Mouse (Mus musculus): ENCODE measurements at regions not wholly inside any gene's neighbourhood (a gene's known extent, or its start where the extent isn't known, plus 50 kb on each side); places are given as distances from the start of the nearest gene placed in this dataset.

DNA sequence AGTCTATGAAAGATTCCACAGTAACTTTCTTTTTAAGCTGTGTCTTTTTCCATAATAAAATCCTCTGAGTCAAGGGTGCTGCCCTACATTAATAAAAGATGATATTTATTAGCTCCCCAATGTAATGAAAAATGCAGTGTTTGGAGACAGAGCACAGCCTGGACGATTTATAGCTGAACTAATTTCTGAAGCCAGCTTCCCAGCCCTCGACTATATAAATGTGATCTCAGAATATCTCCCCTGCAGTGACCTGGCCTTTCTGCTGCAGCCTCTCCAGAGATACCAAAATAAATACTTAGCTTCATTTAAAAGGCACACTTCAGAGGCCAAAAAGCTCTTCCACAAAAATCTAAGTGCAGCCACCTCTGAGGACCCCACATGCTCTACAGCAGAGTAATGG lies 534.7 kb downstream of the Zfp619 start:
- DNase-seq (ENCODE audit: low spot score), result no peak

- DNase-seq (ENCODE audit: low spot score), result no peak
These were observed 541.3 kb downstream of the Zfp619 start for GRCm38 (mm10) chr7:40058836-40059235.

DNA sequence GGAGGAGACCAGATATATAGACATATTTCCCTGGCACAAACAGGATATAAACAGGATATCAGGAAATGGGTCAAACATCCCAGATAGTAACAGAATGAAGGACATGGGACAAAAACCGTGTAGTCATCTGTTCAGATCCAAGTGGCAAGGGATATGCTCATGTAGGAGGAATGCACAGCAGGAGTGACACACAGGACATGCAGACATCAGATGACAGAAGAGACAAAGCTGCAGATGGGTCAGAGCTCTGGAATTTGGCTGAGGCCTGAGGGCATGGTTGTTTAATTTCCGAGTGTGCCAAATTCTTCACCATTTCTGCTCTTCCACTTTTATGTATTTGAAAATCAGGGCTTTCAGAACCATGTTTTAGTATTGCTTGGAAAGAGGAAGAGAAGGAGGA lies 547.1 kb downstream of the Zfp619 start:
- DNase-seq (ENCODE audit: low spot score), result no peak

DNA sequence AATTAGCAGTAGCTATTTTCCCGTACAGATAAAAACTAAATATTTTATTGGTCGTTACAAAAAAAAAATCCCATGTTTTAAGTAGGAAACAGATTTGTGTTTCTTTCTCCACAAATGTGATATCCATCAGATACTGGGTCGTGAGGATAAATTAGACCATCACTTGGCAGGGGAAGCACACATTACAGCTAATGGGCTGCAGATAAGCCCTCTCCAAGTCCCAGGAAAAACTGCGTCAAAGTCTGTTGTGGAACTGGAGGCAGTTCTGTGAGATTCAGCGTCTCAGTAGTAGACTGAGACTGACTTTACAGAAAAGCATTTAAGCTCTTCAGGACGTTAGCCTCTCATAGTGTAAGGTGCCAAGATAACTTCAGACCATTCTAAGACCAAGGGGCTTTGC lies 548.0 kb downstream of the Zfp619 start:
- DNase-seq (ENCODE audit: low spot score), result no peak

GRCm38 (mm10) chr7:40067378-40067777 lies 549.8 kb downstream of the Zfp619 start:
- no peak for DNase-seq (ENCODE audit: low spot score)

DNA sequence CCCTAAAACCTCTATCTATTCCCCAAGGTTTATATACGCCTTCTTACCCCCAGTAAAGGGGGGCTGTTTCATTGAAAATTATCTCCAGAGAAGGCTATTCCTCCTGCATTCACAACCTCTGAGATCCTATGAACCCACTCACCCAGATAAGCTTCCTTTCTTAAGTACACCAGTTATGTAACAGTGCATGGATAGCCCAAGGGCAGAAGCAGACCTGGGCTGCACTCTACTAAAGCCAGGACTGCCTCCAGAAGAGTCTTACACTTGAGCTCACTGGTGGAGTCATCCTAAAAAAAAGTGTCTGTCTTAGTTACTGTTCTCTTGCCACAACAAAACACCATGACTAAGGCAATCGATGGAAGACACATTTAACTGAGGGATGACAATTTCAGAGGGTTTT lies 553.7 kb downstream of the Zfp619 start:
- no peak for DNase-seq (ENCODE audit: low spot score)

DNA sequence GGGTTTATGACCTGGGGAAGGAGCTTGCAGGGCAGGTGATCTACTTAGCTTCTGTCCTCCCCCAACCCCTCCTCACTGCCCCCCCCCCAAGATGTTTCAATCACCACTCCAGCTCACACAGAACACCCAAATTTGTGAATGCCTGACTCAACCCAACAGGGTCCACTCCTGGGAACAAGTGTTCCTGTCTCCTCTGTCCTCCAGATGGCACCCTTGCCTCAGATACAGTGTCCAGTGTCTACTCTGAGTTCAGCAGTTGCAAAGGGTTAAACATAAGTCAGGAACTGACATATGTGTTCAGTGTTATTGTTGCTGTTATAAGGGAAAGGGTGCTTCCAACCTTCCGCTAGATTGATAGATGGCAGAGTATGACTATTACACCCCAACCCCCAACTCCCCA lies 554.9 kb downstream of the Zfp619 start:
- DNase-seq (ENCODE audit: low spot score), result no peak

DNA sequence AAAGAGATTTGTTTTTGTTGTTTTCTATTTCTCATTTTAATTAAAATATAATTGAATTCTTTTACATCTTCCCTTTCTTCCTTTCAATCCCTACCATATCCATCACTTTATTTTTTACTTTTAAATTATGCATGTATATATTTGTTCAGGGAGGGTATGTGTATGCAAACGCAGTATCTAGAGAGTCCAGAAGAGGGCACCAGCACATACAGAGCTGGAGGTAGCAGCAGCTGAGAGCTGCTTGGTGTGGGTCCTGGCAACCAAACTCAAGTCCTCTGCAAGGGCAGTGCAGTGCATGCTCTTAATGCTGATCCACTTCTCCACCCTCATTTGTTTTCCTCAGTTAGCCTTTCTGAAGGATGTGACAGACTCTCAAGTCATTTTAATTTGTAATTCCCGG lies 568.7 kb downstream of the Zfp619 start:
- no peak for DNase-seq (ENCODE audit: low spot score)

DNA sequence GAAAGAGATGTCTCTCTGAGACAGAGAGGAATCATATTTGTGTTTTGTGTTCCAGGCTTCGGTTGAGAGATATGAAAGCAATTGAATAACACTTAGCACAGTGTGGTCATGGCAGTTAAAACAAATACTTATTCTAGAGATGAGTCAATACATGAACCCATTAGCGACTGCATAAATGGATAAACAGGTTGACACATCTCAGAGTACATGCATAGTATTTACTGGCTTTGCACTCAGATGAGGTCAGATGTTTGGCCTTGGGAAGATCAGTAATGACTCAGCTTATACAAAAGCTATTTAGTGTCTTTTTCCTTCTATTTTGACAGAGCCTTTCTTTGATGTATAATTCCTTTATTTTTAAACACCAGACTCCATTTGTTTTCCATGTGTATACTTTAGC lies 579.5 kb downstream of the Zfp619 start:
- no peak for DNase-seq (ENCODE audit: low spot score)

- DNase-seq (ENCODE audit: low spot score), result no peak
These were observed 585.7 kb downstream of the Zfp619 start for GRCm38 (mm10) chr7:40103057-40103945.

GRCm38 (mm10) chr7:40142906-40143305 lies 625.3 kb downstream of the Zfp619 start:
- DNase-seq (ENCODE audit: low spot score), result no peak

DNA sequence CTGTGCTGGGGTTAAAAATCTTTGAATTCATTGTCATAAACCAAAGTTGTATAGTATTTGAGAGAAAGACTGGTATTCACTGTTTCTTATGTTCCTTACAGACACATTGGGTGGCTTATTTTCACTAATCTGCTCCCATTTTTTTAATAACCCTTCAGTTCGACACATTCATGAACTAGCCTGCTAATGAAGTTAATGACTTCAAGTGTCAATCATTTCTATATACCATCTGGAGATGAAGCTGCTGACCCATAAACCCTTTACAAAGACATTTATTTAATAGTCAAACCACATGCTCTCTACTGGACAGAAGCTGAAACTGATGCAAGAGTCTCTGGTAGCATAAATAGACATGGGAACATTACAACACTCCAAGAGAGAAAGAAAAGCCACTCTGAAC lies 626.9 kb downstream of the Zfp619 start:
- no peak for DNase-seq (ENCODE audit: low spot score)

DNA sequence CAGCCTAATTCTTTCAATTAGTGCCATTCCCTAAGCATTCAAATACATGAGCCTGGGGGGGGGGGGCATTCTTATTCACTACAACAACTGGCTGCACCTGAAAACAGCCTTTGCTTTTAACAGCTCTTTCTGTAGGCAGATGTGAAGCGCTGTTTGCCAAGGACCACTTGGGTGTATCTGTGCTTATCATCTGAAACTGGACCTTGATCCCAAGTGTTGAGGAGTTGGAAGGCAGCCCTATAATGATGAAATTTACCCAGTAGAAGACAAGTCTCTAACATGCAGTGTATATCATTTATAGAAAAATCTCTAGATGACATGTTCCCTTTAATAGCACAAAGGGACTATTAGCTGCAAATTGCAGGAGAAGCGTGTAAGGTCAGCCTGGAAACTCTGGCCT lies 660.0 kb downstream of the Zfp619 start:
- no peak for DNase-seq (ENCODE audit: low spot score)

GRCm38 (mm10) chr7:40195366-40195765 lies 677.8 kb downstream of the Zfp619 start:
- DNase-seq (ENCODE audit: low spot score), result no peak

DNA sequence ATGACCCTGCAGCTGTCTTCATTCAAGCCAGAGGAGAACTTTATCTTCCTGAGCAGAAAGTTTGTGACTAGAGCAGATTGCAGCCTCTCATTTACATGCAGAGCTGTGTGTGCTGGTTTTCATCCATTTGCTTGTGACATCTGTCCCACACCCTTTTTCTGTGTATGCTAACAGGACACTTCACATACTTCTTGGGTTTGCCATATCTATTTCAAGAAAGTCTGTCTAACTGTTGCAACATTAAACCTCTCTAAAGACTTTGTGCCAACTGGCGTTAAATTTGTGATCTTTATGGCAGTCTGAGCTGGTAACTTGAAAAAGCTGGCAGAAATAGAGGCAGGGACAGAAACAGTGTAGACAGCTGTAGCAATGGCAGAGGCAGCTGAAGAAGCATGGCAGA lies 685.0 kb downstream of the Zfp619 start:
- no peak for DNase-seq (ENCODE audit: low spot score)

DNA sequence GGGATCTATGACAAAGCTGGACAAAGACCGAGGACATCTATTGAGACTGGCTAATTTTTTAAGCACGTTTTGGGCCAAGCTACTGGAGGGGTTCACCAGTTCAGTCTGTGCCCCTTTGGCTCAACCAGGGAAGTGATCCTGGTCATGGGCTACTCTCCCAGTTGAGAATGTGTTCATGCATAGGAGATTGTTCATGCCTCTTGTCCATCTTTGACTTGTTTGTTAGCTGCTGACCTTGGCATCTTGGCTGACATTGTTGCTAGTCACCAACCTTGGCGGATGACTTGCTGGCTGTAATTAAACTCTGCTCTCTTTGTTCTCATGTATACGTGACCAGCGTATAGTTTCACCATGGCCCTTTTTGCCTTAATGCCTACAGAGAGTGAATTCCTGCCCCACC lies 686.2 kb upstream of the Vstm2b start:
- no peak for DNase-seq (ENCODE audit: low spot score)

DNA sequence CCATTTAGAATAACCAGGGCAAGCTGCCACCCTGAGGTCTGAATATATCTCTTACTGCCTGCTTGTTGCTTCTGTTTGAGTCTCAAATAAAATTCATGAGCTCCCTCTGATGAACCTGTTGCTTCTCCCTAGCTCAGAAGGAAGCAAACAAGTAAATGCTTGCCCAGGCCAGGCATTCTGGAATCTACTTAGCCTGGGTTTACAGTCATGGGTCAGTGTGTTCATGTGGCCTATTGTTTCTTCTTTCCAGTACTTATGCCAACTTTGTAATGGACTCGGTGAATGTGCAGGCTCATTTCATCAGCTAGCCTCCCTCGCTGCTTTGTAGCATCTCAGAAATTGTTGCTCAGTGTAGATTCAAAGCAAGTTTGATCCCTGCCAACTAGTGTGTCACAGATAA lies 685.6 kb upstream of the Vstm2b start:
- no peak for DNase-seq (ENCODE audit: low spot score)

- no peak for DNase-seq (ENCODE audit: low spot score)
These were observed 684.5 kb upstream of the Vstm2b start for GRCm38 (mm10) chr7:40213646-40214045.

GRCm38 (mm10) chr7:40214395-40214794 lies 683.7 kb upstream of the Vstm2b start:
- DNase-seq (ENCODE audit: low spot score), result no peak

- DNase-seq (ENCODE audit: low spot score), result no peak
These were observed 682.9 kb upstream of the Vstm2b start for GRCm38 (mm10) chr7:40215271-40215670.

- no peak for DNase-seq (ENCODE audit: low spot score)
These were observed 677.6 kb upstream of the Vstm2b start for GRCm38 (mm10) chr7:40220549-40220948.

DNA sequence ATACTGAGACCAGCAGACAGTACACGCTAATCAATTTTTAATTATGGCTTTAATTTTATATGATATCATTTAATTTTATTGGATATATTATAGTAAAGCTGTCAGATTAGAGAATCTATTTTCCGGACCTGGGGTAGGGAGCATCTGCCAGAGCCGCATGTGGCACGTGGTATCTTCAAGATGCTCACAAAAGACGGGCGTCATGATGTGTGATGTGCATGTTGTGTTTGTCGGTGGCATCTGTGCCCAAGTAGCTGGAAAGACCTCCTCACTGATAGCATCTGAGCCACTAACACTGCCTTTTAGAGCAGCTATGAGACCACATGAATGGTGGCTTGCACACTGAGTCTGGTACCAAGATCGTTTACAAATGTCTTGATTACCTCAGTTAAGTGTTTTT lies 652.9 kb upstream of the Vstm2b start:
- DNase-seq (ENCODE audit: low spot score), result no peak

- DNase-seq (ENCODE audit: low spot score), result no peak
These were observed 649.6 kb upstream of the Vstm2b start for GRCm38 (mm10) chr7:40248521-40248920.

GRCm38 (mm10) chr7:40253486-40253885 lies 644.6 kb upstream of the Vstm2b start:
- no peak for DNase-seq (ENCODE audit: low spot score)
